Mouse (Mus musculus) brain, adult 2 months (tissue): ENCODE data around the gene Klk14.
"Not testable (repeated sequence)": the region's sequence is repeated elsewhere in the genome, so short reads cannot be mapped to it uniquely, and the experiment has no call there.

ENCODE experiments used
- DNase-seq: peaks from one replicate; pipeline ENCODE4 v3.0.0; 2011; ENCODE audit warnings: low read depth, low spot score

The Klk14 gene

GRCm38 (mm10) chr7:43690118-43690517 is at the start of gene Klk14:
Gene Klk14, plus strand, starts transcription at chr7:43690418.
- no peak for DNase-seq

DNA sequence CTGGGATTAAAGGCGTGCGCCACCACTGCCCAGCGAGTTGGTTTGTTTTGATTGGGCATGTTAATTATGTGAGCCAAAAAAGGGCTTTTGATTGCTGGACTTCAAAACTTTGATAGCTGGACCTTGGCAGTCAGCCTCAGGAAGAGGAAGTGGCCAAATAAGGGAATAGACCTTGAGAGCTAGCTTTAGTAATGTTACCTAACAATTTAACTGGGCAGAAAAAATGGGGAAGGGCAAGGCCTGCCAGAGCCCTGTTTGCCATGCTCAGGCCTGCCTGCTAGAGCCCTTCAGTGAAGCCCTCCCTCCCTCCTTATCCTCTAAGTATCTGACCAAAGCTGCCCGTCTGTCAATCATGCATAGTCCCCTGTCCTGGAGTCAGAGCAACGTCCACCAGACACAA is 47.6 kb upstream of the Klk14 start:
- no peak for DNase-seq

DNA sequence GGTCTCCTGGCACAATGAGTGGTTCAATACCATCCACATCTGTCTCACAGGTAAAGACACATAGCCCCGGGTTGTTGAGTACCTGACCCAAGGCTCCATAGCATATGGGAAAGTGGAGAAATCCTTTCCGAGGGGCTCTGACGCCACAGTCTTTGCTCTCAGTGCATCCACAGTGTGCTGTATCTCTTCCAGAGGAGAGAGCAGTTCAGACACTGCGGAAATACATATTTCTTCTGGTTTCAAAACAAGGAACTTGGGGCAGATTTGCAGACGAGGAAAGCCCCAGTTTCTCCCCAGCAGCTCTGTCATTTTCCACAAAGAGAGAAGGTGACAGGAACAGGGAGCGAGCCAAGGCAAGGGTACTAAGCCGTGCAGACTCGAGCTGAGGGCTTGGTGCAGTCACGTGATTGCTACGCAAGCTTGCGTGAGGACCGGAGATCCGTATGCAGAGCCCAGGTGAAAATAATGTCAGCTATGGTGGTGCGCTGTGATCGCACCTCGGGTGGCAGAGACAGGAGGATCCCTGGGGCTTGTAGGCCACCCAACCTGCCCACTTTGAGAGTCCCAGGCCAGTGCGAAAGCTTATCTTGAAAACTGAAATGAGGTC is 47.1 kb upstream of the Klk14 start:
- DNase-seq: no peak

GRCm38 (mm10) chr7:43652683-43653082 is 37.5 kb upstream of the Klk14 start:
- no peak for DNase-seq

GRCm38 (mm10) chr7:43654519-43654918 is 35.7 kb upstream of the Klk14 start:
- DNase-seq: no peak

DNA sequence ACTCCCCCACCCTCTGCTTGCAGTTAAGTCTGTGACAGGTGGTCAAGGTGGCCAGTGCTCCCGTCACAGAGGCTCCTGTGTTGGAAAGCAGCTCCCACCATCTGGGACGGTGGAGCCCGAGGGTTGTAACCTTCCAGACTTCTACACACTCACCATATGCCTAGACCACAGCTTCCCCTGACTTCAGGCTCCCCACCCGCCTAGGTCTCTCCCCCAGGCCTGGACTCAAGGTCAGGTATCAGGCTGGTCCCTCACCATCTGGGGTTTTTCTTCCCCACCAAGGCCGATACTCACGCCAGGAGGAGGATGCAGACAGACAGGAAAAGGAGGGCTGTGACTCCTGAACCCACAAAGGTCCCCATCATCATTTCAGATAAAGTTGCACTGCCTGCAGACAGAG is 34.0 kb upstream of the Klk14 start:
- no peak for DNase-seq

DNA sequence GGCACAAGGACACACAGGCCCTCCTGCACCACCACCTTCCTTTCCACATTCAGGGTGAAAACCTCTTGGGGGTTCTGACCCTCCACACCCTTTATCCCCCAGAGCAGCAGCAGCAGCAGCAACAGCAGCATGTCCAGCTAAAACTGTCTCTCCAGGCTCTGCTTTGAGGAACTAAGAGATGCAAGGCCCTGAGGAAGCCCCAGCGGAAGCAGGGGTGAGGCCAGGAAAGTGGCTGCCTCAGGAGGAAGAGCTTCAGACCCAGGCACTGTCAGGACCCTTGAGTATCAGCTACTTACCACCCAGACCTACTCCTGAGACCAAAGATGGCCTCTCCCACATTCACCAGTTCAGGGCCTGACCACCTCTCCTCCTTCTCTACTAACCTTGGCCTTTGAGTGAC is 30.2 kb upstream of the Klk14 start, which contains the start of gene Siglece:
Gene Siglece (minus strand): TSS at position 160 of the 400 bp plus-strand sequence.
- DNase-seq: no peak

DNA sequence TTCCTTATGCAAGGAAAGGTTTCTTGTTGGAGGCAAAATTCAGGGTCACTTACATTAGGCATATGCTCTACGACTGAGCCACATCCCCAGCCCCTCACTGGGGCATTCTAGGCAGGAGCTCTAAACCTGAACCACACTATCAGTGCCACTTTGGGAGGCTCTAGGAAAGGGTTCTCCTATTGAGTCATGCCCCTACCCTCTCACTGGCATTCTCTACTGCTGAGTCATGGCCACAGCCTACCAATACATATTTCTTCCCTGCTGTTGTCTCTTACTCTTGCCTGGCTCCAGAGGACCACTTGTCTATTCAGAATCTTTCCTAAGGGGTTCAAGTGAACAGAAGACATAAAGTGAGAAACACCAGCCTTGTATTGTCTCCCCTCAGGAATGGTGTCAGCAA is 27.4 kb upstream of the Klk14 start:
- DNase-seq: no peak

DNA sequence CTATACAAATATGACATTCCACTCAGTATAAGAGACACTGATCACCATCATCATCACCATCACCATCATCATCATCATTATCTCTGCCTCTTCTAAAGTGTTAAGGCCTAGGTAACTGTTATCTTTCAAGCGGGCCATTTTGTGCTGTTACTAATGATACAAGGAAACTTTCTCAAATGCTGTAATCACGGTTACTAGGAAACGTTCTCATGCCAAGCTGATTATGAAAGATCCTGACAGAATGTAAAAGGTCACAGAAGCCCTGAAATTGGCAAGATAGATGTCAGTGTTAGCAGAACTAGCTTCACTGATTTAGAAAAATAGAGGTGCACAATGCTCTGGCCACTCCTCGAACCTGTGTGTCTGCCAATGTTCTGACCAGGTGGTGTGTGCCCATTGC is 23.0 kb upstream of the Klk14 start:
- not testable (repeated sequence) for DNase-seq

DNA sequence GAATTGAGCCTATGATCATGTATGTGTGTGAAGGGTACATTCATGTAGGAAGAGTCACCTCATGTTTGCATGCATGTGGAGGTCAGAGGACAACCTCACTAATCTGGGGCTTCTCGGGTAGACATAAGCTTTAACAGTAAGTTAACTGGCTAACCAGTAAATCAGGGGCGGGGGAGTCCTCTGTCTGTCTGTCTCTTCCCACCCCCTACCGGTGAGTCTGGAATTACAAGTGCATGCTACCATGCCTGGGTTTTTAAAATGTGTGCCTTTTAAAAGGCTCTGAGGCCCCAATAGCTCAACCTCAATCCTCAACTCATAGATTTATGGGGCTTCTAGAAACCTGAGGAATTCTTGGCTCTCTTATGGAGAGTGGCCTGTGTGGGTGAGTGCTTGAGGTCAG is 21.6 kb upstream of the Klk14 start:
- no peak for DNase-seq

- DNase-seq: no peak
Measured at GRCm38 (mm10) chr7:43671064-43671808, 19.0 kb upstream of the Klk14 start.

GRCm38 (mm10) chr7:43671809-43672580 is 18.2 kb upstream of the Klk14 start, which contains the start of gene Ctu1:
Gene Ctu1, plus strand, starts transcription at chr7:43672016.
- peak; percentile 99 for DNase-seq

GRCm38 (mm10) chr7:43672581-43673260 is 17.5 kb upstream of the Klk14 start:
- DNase-seq: no peak

DNA sequence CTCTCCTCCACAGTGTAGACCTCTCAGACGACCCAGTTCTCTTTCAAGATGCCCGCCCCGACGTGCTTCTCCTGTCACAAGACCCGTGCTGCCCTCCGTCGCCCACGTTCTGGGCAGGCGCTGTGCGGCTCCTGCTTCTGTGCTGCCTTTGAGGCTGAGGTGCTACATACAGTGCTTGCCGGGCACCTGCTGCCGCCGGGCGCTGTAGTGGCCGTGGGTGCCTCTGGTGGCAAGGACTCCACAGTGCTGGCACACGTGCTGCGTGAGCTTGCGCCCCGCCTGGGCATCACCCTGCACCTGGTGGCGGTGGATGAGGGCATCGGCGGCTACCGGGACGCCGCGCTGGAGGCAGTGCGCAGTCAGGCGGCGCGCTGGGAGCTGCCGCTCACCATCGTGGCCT is 15.1 kb upstream of the Klk14 start:
- DNase-seq: no peak

DNA sequence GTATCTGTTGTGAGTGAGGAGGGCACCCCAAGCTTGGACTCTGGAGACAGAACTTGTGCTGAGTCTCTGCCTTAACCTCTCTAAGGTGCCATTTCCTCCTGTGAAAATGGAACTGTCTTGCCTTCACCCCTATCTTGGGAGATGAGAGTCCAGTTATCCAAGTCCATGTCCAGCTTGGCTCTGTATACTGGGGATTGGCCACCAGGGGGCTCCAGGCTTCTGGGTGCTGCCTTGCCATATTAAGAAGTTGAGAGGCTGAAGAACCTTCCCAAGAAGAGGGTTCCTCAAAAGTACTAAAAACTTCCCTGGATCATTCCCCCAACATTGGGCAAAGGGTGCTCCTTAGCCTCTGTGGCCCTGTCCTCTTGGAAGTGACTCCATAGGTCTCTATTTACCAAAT is 11.7 kb upstream of the Klk14 start:
- peak; percentile 45 for DNase-seq

- DNase-seq: peak; percentile 57
Measured at GRCm38 (mm10) chr7:43680960-43681359, 9.3 kb upstream of the Klk14 start.

DNA sequence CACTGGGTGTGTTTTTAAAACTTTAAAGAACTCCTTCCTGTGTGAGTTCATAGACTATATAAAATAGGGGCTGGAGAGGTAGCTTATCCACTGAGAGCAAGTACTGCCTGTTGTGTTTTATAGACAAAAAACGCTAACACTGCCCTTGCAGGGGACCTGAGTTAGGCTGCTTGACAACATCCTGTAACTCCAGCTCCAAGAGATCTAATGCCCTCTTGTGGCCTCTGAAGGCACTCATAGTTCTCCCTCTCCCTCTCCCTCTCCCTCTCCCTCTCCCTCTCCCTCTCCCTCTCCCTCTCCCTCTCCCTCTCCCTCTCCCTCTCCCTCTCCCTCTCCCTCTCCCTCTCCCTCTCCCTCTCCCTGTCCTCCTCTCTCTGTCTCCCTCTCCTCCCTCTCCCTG is 7.7 kb upstream of the Klk14 start:
- DNase-seq: peak; percentile 37

GRCm38 (mm10) chr7:43685088-43685487 is 5.1 kb upstream of the Klk14 start:
- no peak for DNase-seq

GRCm38 (mm10) chr7:43710031-43710430 is 19.8 kb downstream of the Klk14 start:
- DNase-seq: no peak

- no peak for DNase-seq
Measured at GRCm38 (mm10) chr7:43712267-43712666, 22.0 kb downstream of the Klk14 start, which contains the start of gene Klk13. Gene Klk13, plus strand, starts transcription at chr7:43712567.

DNA sequence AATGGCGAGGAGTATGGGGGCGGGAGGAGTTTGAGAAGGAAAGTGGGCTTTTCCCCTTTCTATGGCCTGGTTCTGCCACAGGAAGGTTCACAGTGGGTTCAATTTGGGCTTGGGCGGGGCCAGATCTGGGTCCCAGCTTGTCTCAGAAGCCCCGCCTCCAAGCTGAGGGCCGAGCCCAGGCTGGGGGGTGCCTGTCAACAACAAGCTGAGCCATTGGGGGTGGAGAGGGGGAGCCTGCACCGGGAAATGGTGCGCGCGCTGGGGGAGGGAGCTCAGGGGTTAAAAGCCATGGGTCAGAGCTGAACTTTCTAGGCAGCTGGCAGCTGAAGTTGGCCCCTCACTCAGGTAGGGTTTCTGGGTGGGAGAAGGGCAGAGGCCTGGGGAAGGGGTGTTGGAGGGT is 22.7 kb downstream of the Klk14 start:
- DNase-seq: no peak
